Mouse (Mus musculus): ENCODE results near the gene Lgals3. TPM values are rescaled to one million over a fixed set of nuclear protein-coding genes. Genes with fewer than 3 reads are reported as not detected.

Gene Lgals3
- polyA plus RNA-seq, 1 experiment from 2014 or later = 20.3 TPM

DNA sequence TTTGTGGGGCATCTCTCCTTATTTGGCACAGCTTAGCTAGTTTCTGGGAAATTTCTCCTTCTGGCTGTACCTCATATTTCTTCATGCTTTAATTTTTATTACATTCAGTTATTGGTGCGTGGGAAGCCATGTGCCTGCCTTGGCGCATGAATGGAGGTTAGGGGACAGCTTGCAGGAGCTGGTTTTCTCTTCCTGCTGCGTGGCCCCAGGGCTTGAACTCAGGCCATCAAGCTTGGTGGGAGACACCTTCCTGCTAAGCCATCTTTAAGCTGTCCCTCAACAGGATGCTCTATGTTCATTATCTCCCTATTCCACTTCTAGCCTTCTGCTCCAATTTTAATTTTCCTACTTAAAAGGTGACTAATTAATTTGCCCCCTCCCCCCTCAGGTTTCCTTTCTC, 3.2 kb downstream of the Lgals3 start:
- Histone ChIP-seq H3K36me3 (no peaks in the 10 kb centered on the region), H3K9ac (no peak overlapping the region), H3K27me3 (peaks cover 47% of the 10 kb centered on the region), H3K4me2 (no peak overlapping the region), H3K9me3 (replicated peaks) (no peaks in the 10 kb centered on the region), H3K27ac (no peak overlapping the region), H3K4me3 (replicated peaks) (no peak overlapping the region), H3K4me1 (replicated peaks) (peaks cover 39% of the 10 kb centered on the region)
- DNase-seq (no peak), ATAC-seq (ENCODE audit: low read depth) (no peak)
- 71% methylated on average over 3 of the region's 3 CpGs for WGBS (ENCODE audit: insufficient replicate concordance)

DNA sequence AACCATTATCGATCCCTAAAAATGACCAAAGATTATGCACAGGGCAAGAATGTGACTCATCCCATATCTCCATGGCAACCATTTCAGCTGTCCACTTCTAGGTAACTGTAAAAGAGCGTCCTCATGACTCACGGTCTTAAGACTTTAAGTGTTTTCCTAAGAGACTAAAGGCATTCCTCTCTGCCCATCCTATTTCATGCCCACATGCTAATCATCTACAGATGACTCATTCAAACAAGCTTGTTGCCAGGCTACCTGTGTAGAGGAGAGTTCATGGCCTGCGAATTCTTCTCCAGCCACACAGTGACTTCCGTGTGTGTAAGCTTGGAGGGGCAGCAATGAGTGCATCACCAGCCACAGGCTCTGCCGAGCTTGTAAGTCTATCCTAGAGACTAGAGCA, 4.1 kb downstream of the Lgals3 start:
- peaks cover 47% of the 10 kb centered on the region for H3K27me3 ChIP-seq
- no peak overlapping the region for H3K9ac ChIP-seq
- no peak overlapping the region for H3K4me2 ChIP-seq
- DNase-seq (no peak), ATAC-seq (ENCODE audit: low read depth) (no peak)
- no peak overlapping the region for H3K4me3 ChIP-seq (replicated peaks)
- H3K27ac ChIP-seq = no peak overlapping the region
- no peaks in the 10 kb centered on the region for H3K36me3 ChIP-seq
- no peaks in the 10 kb centered on the region for H3K9me3 ChIP-seq (replicated peaks)
- H3K4me1 ChIP-seq (replicated peaks) = peaks cover 31% of the 10 kb centered on the region
- 74% methylated on average over 6 of the region's 6 CpGs for WGBS (ENCODE audit: insufficient replicate concordance)

DNA sequence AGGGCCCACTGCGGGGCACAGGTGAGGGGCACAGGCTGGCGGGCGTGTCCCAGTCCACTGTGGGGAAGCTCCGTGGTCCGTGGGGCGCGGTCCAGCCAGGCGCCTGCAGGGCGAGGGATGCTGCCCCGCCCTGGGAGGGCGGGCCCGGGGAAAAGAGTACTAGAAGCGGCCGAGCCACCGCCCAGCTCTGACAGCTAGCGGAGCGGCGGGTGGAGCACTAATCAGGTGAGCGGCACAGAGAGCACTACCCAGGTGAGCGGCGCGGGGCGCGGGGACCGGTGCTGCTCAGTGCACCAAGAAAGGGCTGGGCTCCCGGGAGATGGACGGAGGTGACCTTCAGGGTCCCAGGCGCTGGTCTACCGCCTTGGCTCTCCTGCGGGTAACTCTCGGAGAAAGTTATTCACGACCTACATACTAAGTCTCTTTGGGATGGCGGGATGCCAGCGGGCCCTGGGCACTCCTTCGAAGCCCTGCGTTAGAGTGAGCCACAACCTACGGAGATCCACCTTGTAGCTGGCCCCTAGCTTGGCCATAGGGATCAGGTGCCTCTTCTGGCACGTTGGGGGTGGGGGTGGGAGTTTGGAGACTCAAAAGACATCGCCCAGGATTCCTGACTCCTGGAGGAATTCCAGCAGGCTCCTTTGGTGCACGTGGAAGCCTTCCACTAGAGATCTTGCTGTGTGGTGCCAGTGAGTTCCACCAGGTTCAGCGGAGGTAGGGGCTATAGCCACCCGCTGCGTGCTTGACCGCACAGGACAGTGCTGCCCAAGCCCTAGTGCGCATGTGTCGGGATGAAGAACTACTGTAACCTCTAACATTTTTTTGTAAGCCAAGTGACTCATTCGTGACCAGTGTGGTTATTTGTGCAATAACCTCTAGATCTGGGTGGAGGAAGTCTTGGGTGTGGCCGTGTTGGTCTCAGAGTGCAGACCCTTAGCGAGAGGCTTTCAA, 6.5 kb downstream of the Lgals3 start:
- ATAC-seq (ENCODE audit: low read depth) (peak; percentile 85), DNase-seq (peak; percentile 61)
- H3K9ac ChIP-seq = peak overlapping the region; percentile 36
- H3K27ac ChIP-seq = no peak overlapping the region
- peaks cover 21% of the 10 kb centered on the region for H3K4me1 ChIP-seq (replicated peaks)
- peak overlapping the region; percentile 44 for H3K4me3 ChIP-seq (replicated peaks)
- peak overlapping the region; percentile 64 for H3K4me2 ChIP-seq
- H3K27me3 ChIP-seq = peaks cover 54% of the 10 kb centered on the region
- no peaks in the 10 kb centered on the region for H3K9me3 ChIP-seq (replicated peaks)
- no peaks in the 10 kb centered on the region for H3K36me3 ChIP-seq
- WGBS (ENCODE audit: insufficient replicate concordance) = 7% methylated on average over 49 of the region's 49 CpGs

DNA sequence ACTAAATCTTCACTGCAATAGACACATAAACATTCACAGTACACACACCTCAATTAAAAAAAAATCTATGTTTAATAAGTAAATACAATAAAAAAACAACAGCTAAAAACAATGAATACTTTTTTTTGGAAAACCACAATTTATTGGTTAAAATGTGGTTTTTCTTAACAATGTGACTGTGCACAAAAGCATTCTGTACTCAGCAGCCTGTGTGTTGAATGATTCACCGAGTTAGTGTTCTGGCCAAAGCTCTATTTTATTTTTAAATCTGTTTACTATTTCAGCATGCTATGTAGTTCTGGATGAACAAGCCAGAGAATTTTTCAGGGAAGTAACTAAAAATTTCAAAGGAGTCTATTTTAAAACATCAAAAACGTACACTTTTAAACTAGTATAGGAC, 9.0 kb downstream of the Lgals3 start:
- WGBS (ENCODE audit: insufficient replicate concordance) = 48% methylated on average over 2 of the region's 2 CpGs

DNA sequence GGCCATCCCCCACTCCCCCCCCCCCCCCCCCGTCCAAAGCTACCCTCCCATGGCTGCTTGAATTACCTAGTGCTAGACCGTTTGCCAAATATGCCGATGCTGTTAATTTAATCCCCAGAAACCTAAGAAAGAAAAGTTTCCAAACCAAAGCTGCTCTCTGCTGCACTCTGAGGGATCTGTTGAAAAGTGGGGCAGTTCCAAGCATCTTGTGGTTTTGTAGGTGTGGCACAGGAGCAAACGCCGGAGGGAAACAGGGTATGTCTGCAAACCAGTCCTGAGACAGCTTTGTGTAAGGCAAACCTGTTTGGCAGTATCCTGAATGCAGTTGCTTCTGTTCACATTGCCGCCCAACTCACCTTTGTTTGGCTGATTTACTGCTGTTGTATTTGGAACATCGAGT, 10.8 kb downstream of the Lgals3 start:
- Histone ChIP-seq H3K9me3 (replicated peaks) (no peaks in the 10 kb centered on the region), H3K27ac (no peak overlapping the region), H3K4me1 (replicated peaks) (peaks cover 18% of the 10 kb centered on the region), H3K4me3 (replicated peaks) (no peak overlapping the region), H3K36me3 (no peaks in the 10 kb centered on the region), H3K27me3 (peaks cover 30% of the 10 kb centered on the region), H3K4me2 (no peak overlapping the region), H3K9ac (no peak overlapping the region)
- 65% methylated on average over 7 of the region's 7 CpGs for WGBS (ENCODE audit: insufficient replicate concordance)
- ATAC-seq (ENCODE audit: low read depth) (no peak), DNase-seq (no peak)

More for the DNA sequence above, 9.0 kb downstream of the Lgals3 start:
- Histone ChIP-seq H3K36me3 (no peaks in the 10 kb centered on the region), H3K9ac (no peak overlapping the region), H3K4me3 (replicated peaks) (no peak overlapping the region), H3K27ac (no peak overlapping the region), H3K4me1 (replicated peaks) (peaks cover 21% of the 10 kb centered on the region), H3K27me3 (peaks cover 46% of the 10 kb centered on the region), H3K9me3 (replicated peaks) (no peaks in the 10 kb centered on the region), H3K4me2 (no peak overlapping the region)
- DNase-seq = no peak
- ATAC-seq (ENCODE audit: low read depth) = no peak

DNA sequence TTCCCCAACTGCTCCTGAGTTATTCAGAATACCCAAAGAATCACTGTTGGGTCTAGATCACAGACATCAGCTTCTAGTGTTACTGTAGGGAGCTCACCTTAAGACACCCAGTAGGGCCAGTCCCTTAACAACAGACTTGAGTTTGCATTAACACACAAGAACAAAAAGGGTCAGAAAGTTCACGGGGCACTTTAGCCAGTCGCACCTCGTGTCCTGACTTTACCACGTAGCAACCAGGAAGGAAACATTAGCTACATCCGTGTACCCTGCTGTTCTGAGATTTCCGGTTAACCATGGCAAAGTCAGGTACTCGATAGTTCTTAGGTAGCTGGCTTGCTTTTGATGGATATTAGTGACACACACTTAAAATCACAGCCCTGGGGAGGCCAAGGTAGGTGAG, 16.4 kb downstream of the Lgals3 start:
- Histone ChIP-seq H3K27ac (no peak overlapping the region), H3K36me3 (peaks cover 37% of the 10 kb centered on the region), H3K4me2 (no peak overlapping the region), H3K9me3 (replicated peaks) (no peaks in the 10 kb centered on the region), H3K9ac (no peak overlapping the region), H3K27me3 (no peaks in the 10 kb centered on the region), H3K4me1 (replicated peaks) (no peaks in the 10 kb centered on the region), H3K4me3 (replicated peaks) (no peak overlapping the region)
- DNase-seq (no peak), ATAC-seq (ENCODE audit: low read depth) (no peak)
- WGBS (ENCODE audit: insufficient replicate concordance) = 73% methylated on average over 7 of the region's 7 CpGs

DNA sequence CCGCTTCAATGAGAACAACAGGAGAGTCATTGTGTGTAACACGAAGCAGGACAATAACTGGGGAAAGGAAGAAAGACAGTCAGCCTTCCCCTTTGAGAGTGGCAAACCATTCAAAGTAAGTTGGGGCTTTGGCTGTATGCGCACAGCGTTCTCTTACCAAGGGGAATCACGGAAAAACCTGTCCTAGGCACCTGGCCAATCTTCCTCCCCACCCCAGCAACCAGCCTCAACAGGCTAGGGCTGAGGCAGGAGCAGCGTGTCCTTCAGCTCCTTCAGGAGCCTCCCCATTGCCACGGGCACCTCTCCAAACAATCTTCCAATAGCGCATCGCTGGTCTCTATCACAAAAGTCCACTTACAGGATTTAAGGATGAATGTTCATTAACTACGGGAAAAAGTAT, 17.1 kb downstream of the Lgals3 start:
- Histone ChIP-seq H3K9me3 (replicated peaks) (no peaks in the 10 kb centered on the region), H3K4me3 (replicated peaks) (no peak overlapping the region), H3K27me3 (no peaks in the 10 kb centered on the region), H3K27ac (no peak overlapping the region), H3K9ac (no peak overlapping the region), H3K36me3 (peaks cover 44% of the 10 kb centered on the region), H3K4me1 (replicated peaks) (no peaks in the 10 kb centered on the region), H3K4me2 (no peak overlapping the region)
- 87% methylated on average over 10 of the region's 10 CpGs for WGBS (ENCODE audit: insufficient replicate concordance)
- ATAC-seq (ENCODE audit: low read depth) (no peak), DNase-seq (no peak)

DNA sequence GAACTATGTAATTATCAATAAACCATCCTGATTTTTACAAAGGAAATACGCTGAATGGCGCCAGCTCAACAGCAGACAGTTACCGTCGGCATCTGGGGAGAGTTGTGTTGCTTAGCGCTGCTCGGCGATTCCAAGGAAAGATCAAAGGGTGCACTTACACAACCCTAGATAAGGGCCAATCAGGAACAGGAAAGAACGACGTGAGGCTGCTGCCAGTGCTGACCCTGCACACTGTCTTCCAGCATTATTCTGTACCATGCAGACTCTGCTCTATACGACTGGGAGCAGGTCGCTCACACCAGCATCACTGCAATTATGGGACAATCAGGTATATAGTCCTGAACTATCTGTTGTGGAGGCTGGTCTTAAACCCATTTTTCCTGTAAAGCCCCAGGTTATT, 18.6 kb downstream of the Lgals3 start:
- Histone ChIP-seq H3K9ac (no peak overlapping the region), H3K4me1 (replicated peaks) (no peaks in the 10 kb centered on the region), H3K9me3 (replicated peaks) (no peaks in the 10 kb centered on the region), H3K4me2 (no peak overlapping the region), H3K36me3 (peaks cover 59% of the 10 kb centered on the region), H3K4me3 (replicated peaks) (no peak overlapping the region), H3K27me3 (no peaks in the 10 kb centered on the region), H3K27ac (no peak overlapping the region)
- ATAC-seq (ENCODE audit: low read depth) (no peak), DNase-seq (no peak)
- 73% methylated on average over 11 of the region's 11 CpGs for WGBS (ENCODE audit: insufficient replicate concordance)

DNA sequence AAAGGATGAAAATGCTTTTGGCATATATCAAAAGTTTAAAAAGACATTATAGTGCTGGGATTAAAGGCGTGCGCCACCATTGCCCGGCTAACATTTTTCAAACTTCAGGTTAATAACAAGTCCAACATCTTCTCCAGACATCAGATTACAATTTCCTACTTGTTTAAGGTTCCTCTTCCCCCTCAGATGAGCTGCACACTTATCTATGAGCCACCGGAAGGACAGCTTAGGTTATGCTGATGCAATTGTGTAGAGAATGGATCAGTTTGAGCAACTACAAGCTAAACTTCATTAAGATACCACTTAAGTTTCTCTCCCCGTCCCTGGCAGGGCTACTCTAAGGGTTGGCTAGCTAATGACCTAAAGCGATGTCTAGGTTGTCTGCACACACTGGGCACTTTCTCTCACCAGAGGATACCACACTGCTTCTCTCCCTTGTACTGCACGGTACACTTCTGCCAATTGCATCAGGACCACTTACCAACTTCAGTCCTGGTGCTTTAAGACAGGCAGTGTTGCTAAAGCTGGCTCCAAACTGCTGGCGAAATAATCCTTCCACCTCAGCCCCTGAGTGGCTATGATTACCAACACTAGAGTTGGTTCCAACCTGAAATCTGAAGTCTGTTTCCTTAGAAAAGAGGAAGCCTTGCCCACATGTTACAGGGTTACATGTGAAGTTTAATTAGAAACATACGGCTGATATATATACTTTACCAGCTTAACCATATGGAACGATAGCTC, 26.0 kb downstream of the Lgals3 start:
- no peaks in the 10 kb centered on the region for H3K27me3 ChIP-seq
- H3K9me3 ChIP-seq (replicated peaks) = no peaks in the 10 kb centered on the region
- H3K4me2 ChIP-seq = no peak overlapping the region
- peaks cover 100% of the 10 kb centered on the region for H3K36me3 ChIP-seq
- ATAC-seq (ENCODE audit: low read depth) (no peak), DNase-seq (no peak)
- no peak overlapping the region for H3K27ac ChIP-seq
- H3K4me3 ChIP-seq (replicated peaks) = no peak overlapping the region
- no peaks in the 10 kb centered on the region for H3K4me1 ChIP-seq (replicated peaks)
- H3K9ac ChIP-seq = no peak overlapping the region
- WGBS (ENCODE audit: insufficient replicate concordance) = 86% methylated on average over 10 of the region's 10 CpGs

DNA sequence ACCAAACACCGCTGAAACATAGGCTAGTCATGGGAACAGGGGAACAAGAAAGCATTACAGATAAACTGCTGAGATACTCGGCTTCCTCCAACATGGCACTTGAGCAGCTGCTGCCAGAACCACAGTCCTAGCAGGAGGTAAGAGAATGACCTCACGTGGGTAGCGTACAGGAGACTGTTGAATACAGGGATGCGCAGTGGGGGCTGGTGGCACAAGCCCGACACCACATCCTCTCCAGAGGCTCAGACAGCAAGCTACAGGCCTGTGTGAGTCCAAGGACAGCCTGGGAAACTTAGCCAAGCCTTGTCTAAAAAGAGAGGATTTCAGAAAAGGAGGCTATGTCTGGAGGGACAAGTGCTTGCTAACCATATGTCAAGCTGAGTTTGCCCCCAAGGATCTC, 27.5 kb downstream of the Lgals3 start:
- WGBS (ENCODE audit: insufficient replicate concordance) = 95% methylated on average over 6 of the region's 6 CpGs
- no peak overlapping the region for H3K9ac ChIP-seq
- peaks cover 100% of the 10 kb centered on the region for H3K36me3 ChIP-seq
- DNase-seq (no peak), ATAC-seq (ENCODE audit: low read depth) (no peak)
- no peaks in the 10 kb centered on the region for H3K27me3 ChIP-seq
- H3K4me3 ChIP-seq (replicated peaks) = no peak overlapping the region
- no peak overlapping the region for H3K4me2 ChIP-seq
- no peak overlapping the region for H3K27ac ChIP-seq
- H3K4me1 ChIP-seq (replicated peaks) = no peaks in the 10 kb centered on the region
- H3K9me3 ChIP-seq (replicated peaks) = no peaks in the 10 kb centered on the region

DNA sequence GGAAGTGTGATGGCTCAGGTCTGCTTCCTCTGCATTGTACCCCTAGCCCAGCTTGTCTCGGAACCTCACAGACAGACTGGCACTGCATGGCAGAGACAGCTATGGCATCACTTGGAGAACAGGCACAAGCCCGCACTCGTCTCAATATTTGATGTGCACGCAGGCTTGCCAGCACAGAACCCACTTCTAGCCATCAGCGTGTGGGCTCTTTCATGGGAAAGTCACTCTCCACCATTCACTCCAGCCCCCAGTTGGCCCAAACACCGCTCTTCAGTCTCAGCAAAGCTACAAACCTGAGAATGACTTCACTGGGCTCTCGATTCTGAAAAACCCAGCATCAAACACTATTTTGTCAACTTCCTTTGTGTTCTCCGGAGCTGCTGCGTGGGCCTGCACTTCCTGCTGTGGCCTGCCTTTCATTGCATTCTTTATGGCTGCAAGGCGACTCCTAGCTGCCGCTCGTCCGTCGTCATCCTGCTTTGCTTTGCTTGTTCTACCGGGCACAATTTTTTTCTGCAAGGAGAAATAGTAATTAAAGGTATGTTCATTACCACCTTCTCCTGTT, 28.0 kb downstream of the Lgals3 start:
- no peaks in the 10 kb centered on the region for H3K4me1 ChIP-seq (replicated peaks)
- ATAC-seq (ENCODE audit: low read depth) (no peak), DNase-seq (no peak)
- H3K9ac ChIP-seq = no peak overlapping the region
- H3K4me3 ChIP-seq (replicated peaks) = no peak overlapping the region
- peaks cover 100% of the 10 kb centered on the region for H3K36me3 ChIP-seq
- H3K27ac ChIP-seq = no peak overlapping the region
- 93% methylated on average over 15 of the region's 15 CpGs for WGBS (ENCODE audit: insufficient replicate concordance)
- H3K9me3 ChIP-seq (replicated peaks) = no peaks in the 10 kb centered on the region
- H3K4me2 ChIP-seq = no peak overlapping the region
- no peaks in the 10 kb centered on the region for H3K27me3 ChIP-seq
